Mouse (Mus musculus) embryonic facial prominence, embryonic 12.5 days (tissue): Measurements from ENCODE around the gene Twf2. TPM values are rescaled to one million over a fixed set of nuclear protein-coding genes. Genes with fewer than 3 reads are reported as not detected.
"Not testable (repeated sequence)": the region's sequence is repeated elsewhere in the genome, so short reads cannot be mapped to it uniquely, and the experiment has no call there.

Experiments
- ATAC-seq: fragments of 200-750 bp; cut with Nextera tagmentation; 2 replicates; pipeline ENCODE4 v1.8.0; 2017; ENCODE audit not compliant: insufficient number of reproducible peaks, insufficient read depth, low FRiP score, low TSS enrichment
- H3K27ac ChIP-seq: fragments of 300-500 bp; sonication (generic); 2 replicates; pipeline ENCODE4 v1.5.1; 2016; ENCODE audit warnings: mild to moderate bottlenecking
- H3K27me3 ChIP-seq: fragments of 300-500 bp; sonication (generic); 2 replicates; pipeline ENCODE4 v1.6.1; 2016; ENCODE audit warnings: mild to moderate bottlenecking, moderate library complexity
- H3K36me3 ChIP-seq: fragments of 300-500 bp; sonication (generic); 2 replicates; pipeline ENCODE4 v1.6.1; 2016; ENCODE audit warnings: mild to moderate bottlenecking
- H3K4me1 ChIP-seq: fragments of 300-500 bp; sonication (generic); 2 replicates; pipeline ENCODE4 v1.6.1; 2016
- H3K4me2 ChIP-seq: fragments of 300-500 bp; sonication (generic); replicated peaks from 2 replicates; pipeline ENCODE4 v1.6.1; 2016; ENCODE audit warnings: mild to moderate bottlenecking, moderate library complexity
- H3K4me3 ChIP-seq: fragments of 300-500 bp; sonication (generic); 2 replicates; pipeline ENCODE4 v1.5.1; 2016; ENCODE audit warnings: mild to moderate bottlenecking
- H3K9ac ChIP-seq: fragments of 300-500 bp; sonication (generic); 2 replicates; pipeline ENCODE4 v1.6.1; 2016; ENCODE audit warnings: mild to moderate bottlenecking, moderate library complexity
- H3K9me3 ChIP-seq: fragments of 300-500 bp; sonication (generic); 2 replicates; pipeline ENCODE4 v1.6.1; 2016; ENCODE audit warnings: mild to moderate bottlenecking, moderate library complexity
- WGBS: fragments of 180-500 bp; shearing (Covaris S2); methylation state at CpG from one replicate; pipeline ENCODE4 v1.1.7; 2016; 5-methylcytosine and 5-hydroxymethylcytosine counted together
- polyA plus RNA-seq: library from polyadenylated mRNA; unstranded; fragments of >200 nt; fragmentation: Nextera tagmentation; extraction: Ambion mirVana; gene quantifications from 2 replicates; pipeline ENCODE4 v1.2.1, GENCODE M21; 2016

Twf2 gene
- polyA plus RNA-seq, 1 experiment from 2014 or later = 66.7 TPM

GRCm38 (mm10) chr9:106167703-106168102, 35.2 kb upstream of the Twf2 start:
- 37% methylated on average over 1 of the region's 1 CpGs for WGBS

DNA sequence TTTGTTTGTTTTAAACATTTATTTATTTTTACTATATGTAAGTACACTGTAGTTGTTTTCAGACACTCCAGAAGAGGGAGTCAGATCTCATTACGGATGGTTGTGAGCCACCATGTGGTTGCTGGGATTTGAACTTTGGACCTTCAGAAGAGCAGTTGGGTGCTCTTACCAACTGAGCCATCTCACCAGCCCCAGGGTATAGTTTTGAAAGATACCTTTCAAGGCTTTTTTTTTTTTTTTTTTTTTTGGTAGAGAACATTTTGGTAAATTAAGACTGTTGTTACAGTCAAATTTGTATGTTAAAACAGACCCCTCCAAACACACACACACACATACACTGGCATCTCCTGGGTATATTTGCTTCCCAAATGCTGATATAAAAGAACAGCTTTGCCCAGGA, 33.9 kb upstream of the Twf2 start:
- 86% methylated on average over 1 of the region's 1 CpGs for WGBS
- H3K4me1 ChIP-seq = peaks cover 20% of the 10 kb centered on the region

More at GRCm38 (mm10) chr9:106167703-106168102, 35.2 kb upstream of the Twf2 start:
- Histone ChIP-seq H3K4me2 (no peak overlapping the region), H3K36me3 (no peaks in the 10 kb centered on the region), H3K27me3 (no peaks in the 10 kb centered on the region), H3K4me3 (no peak overlapping the region), H3K4me1 (peaks cover 8% of the 10 kb centered on the region), H3K27ac (no peak overlapping the region), H3K9me3 (no peaks in the 10 kb centered on the region), H3K9ac (no peak overlapping the region)
- no peak for ATAC-seq

DNA sequence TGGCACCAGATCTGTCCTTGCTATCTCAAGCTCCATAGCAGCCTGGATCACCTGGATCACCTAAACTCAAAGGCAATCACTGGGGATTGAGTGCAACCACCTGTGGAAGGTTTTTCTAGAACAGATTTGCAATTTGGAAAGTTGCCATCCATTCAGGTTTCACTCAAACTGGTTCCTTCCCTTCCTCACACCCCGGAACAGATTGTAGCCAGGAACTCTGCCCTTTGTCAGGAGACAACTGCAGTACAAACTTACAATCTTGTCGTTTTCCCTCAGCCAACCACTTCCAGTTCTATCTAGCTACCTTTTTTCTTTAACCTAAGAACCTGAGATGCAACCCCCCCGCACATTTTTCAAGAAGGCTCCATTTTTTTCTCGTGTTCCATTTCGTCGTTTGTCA, 33.0 kb upstream of the Twf2 start:
- Histone ChIP-seq H3K9ac (no peak overlapping the region), H3K27ac (no peak overlapping the region)
- 27% methylated on average over 6 of the region's 6 CpGs for WGBS

More for the DNA sequence above, 33.9 kb upstream of the Twf2 start:
- H3K9ac ChIP-seq, H3K4me3 ChIP-seq, H3K27ac ChIP-seq, ATAC-seq, H3K9me3 ChIP-seq, H3K36me3 ChIP-seq, H3K27me3 ChIP-seq, H3K4me2 ChIP-seq: not testable (repeated sequence)

GRCm38 (mm10) chr9:106170556-106171345, 32.2 kb upstream of the Twf2 start, which contains the start of gene Wdr82:
TSS of gene Wdr82 (plus strand) at chr9:106170928.
- Histone ChIP-seq H3K36me3 (no peaks in the 10 kb centered on the region), H3K4me3 (peak within 1 kb of the TSS; percentile 93), H3K9me3 (no peaks in the 10 kb centered on the region), H3K4me2 (peak within 1 kb of the TSS; percentile 72), H3K27me3 (no peaks in the 10 kb centered on the region), H3K4me1 (peaks cover 35% of the 10 kb centered on the region), H3K9ac (peak within 1 kb of the TSS; percentile 95), H3K27ac (peak within 1 kb of the TSS; percentile 97)
- ATAC-seq = peak; percentile 85
- WGBS = under 1% methylated on average over 78 of the region's 81 CpGs

More for the DNA sequence above, 33.0 kb upstream of the Twf2 start:
- Histone ChIP-seq H3K9me3 (no peaks in the 10 kb centered on the region), H3K36me3 (no peaks in the 10 kb centered on the region), H3K4me2 (peak overlapping the region; percentile 71), H3K27me3 (no peaks in the 10 kb centered on the region), H3K4me1 (peaks cover 27% of the 10 kb centered on the region), H3K4me3 (peak overlapping the region; percentile 93; the same call in 1 of the 2 replicates)
- no peak for ATAC-seq

GRCm38 (mm10) chr9:106171346-106172158, 31.4 kb upstream of the Twf2 start:
- H3K27me3 ChIP-seq = no peaks in the 10 kb centered on the region

GRCm38 (mm10) chr9:106172527-106172926, 30.4 kb upstream of the Twf2 start:
- peak overlapping the region; percentile 72 for H3K4me2 ChIP-seq
- no peak for ATAC-seq
- H3K27me3 ChIP-seq = no peaks in the 10 kb centered on the region
- H3K9me3 ChIP-seq = no peaks in the 10 kb centered on the region
- H3K36me3 ChIP-seq = peaks cover 13% of the 10 kb centered on the region
- peak overlapping the region; percentile 95 for H3K9ac ChIP-seq
- H3K27ac ChIP-seq = no peak overlapping the region
- WGBS = 21% methylated on average over 3 of the region's 3 CpGs
- H3K4me3 ChIP-seq = peak overlapping the region; percentile 93
- peaks cover 35% of the 10 kb centered on the region for H3K4me1 ChIP-seq

More at GRCm38 (mm10) chr9:106171346-106172158, 31.4 kb upstream of the Twf2 start:
- peaks cover 4% of the 10 kb centered on the region; the same call in 1 of the 2 replicates for H3K36me3 ChIP-seq
- peak overlapping the region; percentile 72 for H3K4me2 ChIP-seq
- H3K9me3 ChIP-seq = no peaks in the 10 kb centered on the region
- H3K9ac ChIP-seq = peak overlapping the region; percentile 95
- peak; percentile 30; the same call in 1 of the 2 replicates for ATAC-seq
- H3K27ac ChIP-seq = peak overlapping the region; percentile 97
- peaks cover 35% of the 10 kb centered on the region for H3K4me1 ChIP-seq
- peak overlapping the region; percentile 93 for H3K4me3 ChIP-seq
- under 1% methylated on average over 30 of the region's 30 CpGs for WGBS

GRCm38 (mm10) chr9:106173363-106173762, 29.5 kb upstream of the Twf2 start:
- H3K4me1 ChIP-seq = peaks cover 35% of the 10 kb centered on the region
- 0 out of 2 replicates have a peak overlapping the region, but pooled peaks have one; percentile 24 for H3K9ac ChIP-seq

DNA sequence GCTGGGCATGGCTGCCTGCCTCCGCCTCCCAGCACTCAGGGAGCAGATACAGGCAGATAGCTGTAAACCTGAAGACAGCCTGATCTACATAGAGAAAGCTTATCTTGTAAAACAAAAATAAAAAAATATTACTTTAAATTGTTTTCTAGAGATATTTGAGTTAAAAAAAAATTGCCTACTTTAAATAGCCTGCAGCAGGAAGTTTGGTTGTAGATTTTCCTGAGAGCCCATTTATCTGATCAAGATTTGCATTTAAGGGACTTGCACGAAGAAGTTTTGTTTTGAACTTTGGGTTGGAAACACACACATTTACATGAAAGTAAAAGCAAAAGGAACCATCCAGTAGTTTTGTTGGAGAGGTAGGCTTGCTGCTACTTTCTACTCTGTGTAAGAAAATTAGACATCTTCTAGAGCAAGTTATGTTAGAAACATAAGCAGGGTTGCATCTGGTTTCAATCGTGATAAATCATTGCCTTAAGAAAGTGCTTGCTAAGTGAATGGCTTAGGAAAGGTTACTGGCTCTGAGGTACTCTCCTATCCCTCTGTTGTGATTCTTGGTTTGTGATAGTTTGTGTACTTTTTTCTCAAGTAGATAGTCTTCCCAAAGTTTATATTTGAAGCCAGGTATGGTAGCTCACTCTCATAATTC, 27.2 kb upstream of the Twf2 start:
- Histone ChIP-seq H3K4me2 (no peak overlapping the region), H3K9me3 (no peaks in the 10 kb centered on the region), H3K9ac (no peak overlapping the region), H3K36me3 (peaks cover 36% of the 10 kb centered on the region), H3K4me1 (peaks cover 27% of the 10 kb centered on the region), H3K27me3 (no peaks in the 10 kb centered on the region), H3K27ac (no peak overlapping the region), H3K4me3 (no peak overlapping the region)
- ATAC-seq = no peak
- WGBS = 58% methylated on average over 3 of the region's 3 CpGs

More at GRCm38 (mm10) chr9:106173363-106173762, 29.5 kb upstream of the Twf2 start:
- Histone ChIP-seq H3K9me3 (no peaks in the 10 kb centered on the region), H3K27me3 (no peaks in the 10 kb centered on the region), H3K27ac (no peak overlapping the region), H3K4me3 (peak overlapping the region; percentile 31), H3K4me2 (peak overlapping the region; percentile 72), H3K36me3 (peaks cover 21% of the 10 kb centered on the region)
- WGBS = 54% methylated on average over 2 of the region's 2 CpGs
- no peak for ATAC-seq

- no peak for ATAC-seq
- H3K9me3 ChIP-seq = no peaks in the 10 kb centered on the region
- no peak overlapping the region for H3K27ac ChIP-seq
- H3K27me3 ChIP-seq = no peaks in the 10 kb centered on the region
- 84% methylated on average over 5 of the region's 5 CpGs for WGBS
- peaks cover 47% of the 10 kb centered on the region for H3K36me3 ChIP-seq
- no peak overlapping the region for H3K4me3 ChIP-seq
- H3K4me1 ChIP-seq = peaks cover 27% of the 10 kb centered on the region
- no peak overlapping the region for H3K9ac ChIP-seq
- no peak overlapping the region for H3K4me2 ChIP-seq
Observed at GRCm38 (mm10) chr9:106176769-106177168, 26.1 kb upstream of the Twf2 start.

DNA sequence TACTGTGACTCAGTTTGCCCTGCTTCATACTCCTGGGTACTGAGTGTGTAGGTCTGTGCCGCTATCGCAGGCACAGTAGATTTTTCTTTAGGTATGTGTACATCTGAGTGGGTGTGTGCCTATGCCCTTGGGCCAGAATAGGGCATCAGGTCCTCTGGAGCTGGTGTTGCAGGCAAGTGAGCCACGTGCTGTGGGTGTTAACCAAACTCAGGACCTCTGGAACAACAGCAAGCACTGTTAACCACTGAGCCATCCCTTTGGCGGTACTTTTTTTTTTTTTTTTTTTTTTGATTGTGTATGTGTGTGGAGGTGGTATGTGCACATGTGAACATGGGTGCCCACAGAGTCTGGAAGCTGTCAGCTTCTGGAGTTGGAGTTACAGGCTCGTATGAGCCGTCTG, 25.1 kb upstream of the Twf2 start:
- Histone ChIP-seq H3K36me3 (peaks cover 57% of the 10 kb centered on the region), H3K27ac (no peak overlapping the region), H3K27me3 (no peaks in the 10 kb centered on the region), H3K4me3 (no peak overlapping the region), H3K4me1 (peaks cover 26% of the 10 kb centered on the region), H3K4me2 (no peak overlapping the region), H3K9me3 (no peaks in the 10 kb centered on the region), H3K9ac (no peak overlapping the region)
- 93% methylated on average over 6 of the region's 6 CpGs for WGBS
- no peak for ATAC-seq

DNA sequence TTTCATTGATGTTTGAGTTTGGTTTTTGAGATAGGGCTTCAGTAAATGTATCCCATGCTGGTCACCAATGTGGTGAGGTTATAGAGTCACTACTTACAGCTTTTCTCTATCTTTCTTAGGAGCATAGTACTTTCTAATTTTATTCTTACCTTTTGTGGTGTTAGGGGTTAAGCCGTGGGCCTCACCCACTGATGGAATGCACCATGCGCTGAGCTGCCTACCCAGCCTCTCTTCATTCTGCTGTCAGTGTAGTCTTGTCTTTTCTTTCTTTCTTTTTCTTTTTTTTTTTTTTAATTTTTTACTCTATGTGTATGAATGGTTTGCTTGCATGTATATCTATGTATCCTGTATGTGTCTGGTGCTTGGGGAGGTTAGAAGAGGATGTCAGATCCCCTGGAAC, 23.5 kb upstream of the Twf2 start:
- 90% methylated on average over 2 of the region's 2 CpGs for WGBS
- ATAC-seq = no peak
- Histone ChIP-seq H3K36me3 (peaks cover 74% of the 10 kb centered on the region), H3K4me3 (no peak overlapping the region), H3K27ac (no peak overlapping the region), H3K27me3 (no peaks in the 10 kb centered on the region), H3K4me2 (no peak overlapping the region), H3K4me1 (peaks cover 12% of the 10 kb centered on the region; the same call in 1 of the 2 replicates), H3K9me3 (no peaks in the 10 kb centered on the region), H3K9ac (no peak overlapping the region)
